8 mouse cellular contexts compared by ENCODE assay signal in the genomic region with DNA sequence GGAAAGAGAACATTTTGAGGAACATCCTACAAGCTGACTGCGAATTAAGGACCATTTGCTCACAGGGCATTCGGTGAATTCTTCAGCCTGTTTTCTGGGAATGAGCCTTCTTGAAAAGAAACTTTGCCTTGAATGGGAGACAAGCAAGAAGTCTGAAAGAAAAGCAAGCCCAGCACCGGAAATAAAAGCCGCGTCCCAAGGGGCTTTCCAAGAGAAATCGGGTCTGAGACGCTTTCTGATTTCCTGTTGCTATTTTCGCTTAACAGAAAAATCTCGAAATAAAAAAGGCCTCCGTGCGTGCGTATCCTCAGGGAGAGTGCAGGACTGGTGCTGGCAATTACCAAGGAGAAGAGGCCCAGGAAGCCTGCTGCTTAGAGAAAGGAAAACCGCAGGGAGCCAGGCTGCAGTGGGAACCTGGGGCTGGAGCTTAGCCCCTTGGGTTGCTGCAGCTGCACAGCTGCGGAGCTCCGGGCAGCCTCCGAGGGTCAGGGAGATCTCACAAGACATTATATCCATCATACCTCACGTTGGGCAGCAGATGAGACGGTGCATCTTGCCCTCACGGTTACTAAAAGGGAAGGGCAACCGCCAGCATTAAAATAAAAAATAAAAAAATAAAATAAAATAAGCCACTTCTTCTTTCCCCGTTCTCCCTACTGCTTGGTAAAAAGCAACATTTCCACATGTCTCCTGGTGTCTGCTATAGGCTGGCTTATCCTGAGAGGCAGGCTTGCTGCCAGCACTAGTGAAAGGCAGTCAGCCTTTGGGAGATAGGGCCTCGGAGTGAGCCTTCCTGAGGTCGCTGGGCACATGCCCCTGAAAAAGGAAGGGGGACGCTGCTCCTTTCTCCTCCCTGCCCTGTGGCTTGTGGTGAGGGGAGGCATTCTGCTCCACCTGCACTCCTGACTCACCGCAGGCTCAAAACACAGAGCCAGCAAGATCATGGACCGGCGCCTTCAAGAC. TPM values are rescaled to one million over a fixed set of nuclear protein-coding genes. Genes with fewer than 3 reads are reported as not detected.
A peak's percentile ranks its signal among the peaks of the same experiment; 100 is the strongest.
DNase-seq lines count a peak whose midpoint lies in the region; ATAC-seq lines count a peak whose summit lies in the region.

No protein-coding gene starts in this region.

- peak overlapping the region; percentile 31 for H3K4me3 ChIP-seq in limb, embryonic 10.5 days
- no peak overlapping the region for H3K4me3 ChIP-seq in stomach, embryonic 15.5 days (replicated peaks)

- 28% methylated on average over 27 of the region's 27 CpGs for WGBS in limb, embryonic 10.5 days
- 42% methylated on average over 27 of the region's 27 CpGs for WGBS in stomach, embryonic 15.5 days

- H3K27me3 ChIP-seq in limb, embryonic 10.5 days (ENCODE audit: low read depth, poor library complexity, severe bottlenecking), result peaks cover 60% of the 10 kb centered on the region
- peaks cover 2% of the 10 kb centered on the region for H3K27me3 ChIP-seq in stomach, embryonic 15.5 days (replicated peaks)

- peak; percentile 18 for DNase-seq in lung, postnatal 10 days
- DNase-seq in lung, postnatal 14 days, result no peak
- peak; percentile 35 to 47 for DNase-seq in heart, adult 9 months (ENCODE audit: low spot score in 2 of 2)
- no peak for DNase-seq in limb, embryonic 10.5 days (ENCODE audit: low spot score)
- DNase-seq in gastrocnemius, postnatal 36 days, result no peak
- DNase-seq in spleen, postnatal 36 days (ENCODE audit: low spot score in 2 of 2), result no peak
- DNase-seq in layer of hippocampus, adult 9-11 months, result no peak

- intact Hi-C loops in gastrocnemius, postnatal 36 days (cut with DNase I), result no loop called here

- H3K4me2 ChIP-seq in stomach, embryonic 15.5 days, result peak overlapping the region; percentile 25

- no peak overlapping the region for H3K27ac ChIP-seq in limb, embryonic 10.5 days
- H3K27ac ChIP-seq in stomach, embryonic 15.5 days, result no peak overlapping the region

- H3K4me1 ChIP-seq in limb, embryonic 10.5 days, result peaks cover 16% of the 10 kb centered on the region
- H3K4me1 ChIP-seq in stomach, embryonic 15.5 days, result peaks cover 6% of the 10 kb centered on the region

- ATAC-seq in stomach, embryonic 15.5 days (ENCODE audit: insufficient read depth, low FRiP score, low read depth), result no peak

- no peaks in the 10 kb centered on the region for H3K36me3 ChIP-seq in limb, embryonic 10.5 days
- H3K36me3 ChIP-seq in stomach, embryonic 15.5 days, result no peaks in the 10 kb centered on the region

- no peak overlapping the region for H3K9ac ChIP-seq in stomach, embryonic 15.5 days

- H3K9me3 ChIP-seq in limb, embryonic 10.5 days (replicated peaks), result no peaks in the 10 kb centered on the region
- no peaks in the 10 kb centered on the region for H3K9me3 ChIP-seq in stomach, embryonic 15.5 days

RNA-seq across cellular contexts. Expression of a gene that starts 35.5 kb away (rescaled TPM):
- polyA plus RNA-seq in limb, embryonic 10.5 days (2016; fragmentation: Nextera tagmentation; extraction: Ambion mirVana), result 0.26 and 0.50 TPM in 2 replicates
- polyA plus RNA-seq in stomach, embryonic 15.5 days (2015; fragmentation: Nextera tagmentation; extraction: Ambion mirVana), result 8.0 and 8.2 TPM in 2 replicates
- under 1 TPM; 0.42 to 0.46 TPM for total RNA-seq in gastrocnemius, postnatal 36 days (2021)

RNA-seq across cellular contexts. Expression of a gene that starts 49.3 kb away (rescaled TPM):
- 29.5 and 35.6 TPM in 2 replicates for polyA plus RNA-seq in limb, embryonic 10.5 days (2016; fragmentation: Nextera tagmentation; extraction: Ambion mirVana)
- polyA plus RNA-seq in stomach, embryonic 15.5 days (2015; fragmentation: Nextera tagmentation; extraction: Ambion mirVana), result 39.6 and 44.2 TPM in 2 replicates
- total RNA-seq in gastrocnemius, postnatal 36 days (2021), result 10 to 100 TPM; 24.6 to 27.9 TPM

Comparison
In these comparisons a context has a peak if more than half of its experiments do, and no peak if none do; other contexts are left out.
1. DNase-seq: peak in lung, postnatal 10 days (single experiment) and heart, adult 9 months (2 of 2); none in lung, postnatal 14 days (single experiment), limb, embryonic 10.5 days (single experiment), gastrocnemius, postnatal 36 days (0 of 2), spleen, postnatal 36 days (0 of 2) and layer of hippocampus, adult 9-11 months (single experiment).